Mouse (Mus musculus): ENCODE data around the gene Fgd3. TPM values are rescaled to one million over a fixed set of nuclear protein-coding genes. Genes with fewer than 3 reads are reported as not detected.
A peak's percentile ranks its signal among the peaks of the same experiment; 100 is the strongest.

The Fgd3 gene
- total RNA-seq, 2 experiments from 2014 or later: 8.7 to 10.2 TPM

DNA sequence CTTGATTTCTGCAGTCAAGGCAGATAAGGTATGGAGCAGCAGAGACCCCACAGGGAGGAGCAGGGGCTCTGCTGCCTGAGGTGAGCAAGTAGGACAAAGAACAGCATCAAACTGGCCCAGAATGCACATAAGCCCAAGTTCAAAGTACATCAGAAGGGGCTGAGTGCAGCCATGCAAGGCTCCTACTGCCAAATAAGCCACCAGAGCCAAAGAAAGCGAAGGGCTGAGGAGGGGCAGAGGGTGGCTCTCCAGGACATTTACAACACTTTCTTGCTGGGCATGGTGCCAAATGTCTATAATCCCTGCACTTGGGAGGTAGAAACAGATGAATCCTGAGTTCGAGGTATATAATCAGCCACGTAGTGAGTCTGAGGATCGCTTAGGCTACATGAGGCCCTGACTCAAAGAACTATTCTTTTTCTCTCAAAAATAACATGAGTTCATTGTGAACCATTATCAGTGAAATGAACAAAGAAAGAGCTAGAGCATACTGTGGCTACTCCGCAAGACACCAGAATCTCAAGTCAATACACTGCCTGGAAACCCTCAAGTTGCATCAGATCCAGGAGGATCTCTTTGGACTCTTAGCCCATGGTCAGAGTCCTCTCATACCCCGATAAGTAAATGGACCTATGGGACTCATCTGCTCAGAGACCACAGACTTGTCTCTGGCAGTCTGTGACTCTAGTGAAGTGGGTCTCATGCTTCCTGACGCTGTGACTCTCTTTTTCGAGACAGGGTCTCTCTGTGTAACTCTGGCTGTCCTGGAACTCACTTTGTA is 86.1 kb downstream of the Fgd3 start:
- intact Hi-C loops (cut with DNase I): no loop called here
- DNase-seq (ENCODE audit: extremely low spot score in 1 of 2, low spot score in 2 of 2): no peak

DNA sequence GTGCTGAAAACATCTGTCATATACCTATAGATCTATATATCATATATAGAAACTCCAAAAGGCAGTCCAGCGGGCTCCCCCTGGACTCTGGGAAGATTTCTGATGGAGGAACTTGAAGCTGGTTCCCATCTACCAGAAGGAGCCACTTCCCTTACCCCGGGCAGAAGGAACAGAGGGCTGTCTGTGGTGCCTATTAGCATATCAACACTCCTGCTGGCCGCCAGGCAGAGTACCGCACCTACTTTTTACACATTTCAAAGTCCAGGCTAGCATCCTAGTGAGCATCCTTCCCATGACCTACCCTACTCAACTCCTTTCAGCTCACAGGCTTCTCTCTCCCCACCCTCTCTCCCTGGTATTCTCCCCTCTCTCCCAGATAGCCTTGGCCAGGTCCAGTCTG is 94.5 kb downstream of the Fgd3 start:
- intact Hi-C loops (cut with DNase I): no loop called here

DNA sequence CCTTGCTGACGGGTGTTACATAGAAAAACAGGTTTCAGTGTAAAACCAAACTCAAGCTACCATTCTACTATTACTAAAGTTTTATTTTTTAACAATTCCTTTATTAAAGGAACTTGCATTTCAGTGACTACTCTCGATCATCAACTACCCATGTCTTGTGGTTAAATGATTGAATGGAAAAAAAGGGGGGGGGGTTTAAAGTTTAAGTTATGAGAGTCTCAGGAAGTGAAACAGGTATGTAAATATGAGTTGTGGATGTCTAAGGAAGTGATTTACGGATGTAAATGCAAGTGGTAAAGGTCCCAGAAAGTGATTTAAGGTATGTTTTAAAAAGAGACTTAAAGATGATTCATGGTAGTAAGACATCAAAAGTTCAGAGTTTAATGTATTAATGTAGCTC is 95.0 kb downstream of the Fgd3 start:
- intact Hi-C loops (cut with DNase I): no loop called here
- DNase-seq (ENCODE audit: extremely low spot score in 1 of 2, low spot score in 2 of 2): no peak

More for the DNA sequence above, 94.5 kb downstream of the Fgd3 start:
- no peak for DNase-seq (ENCODE audit: extremely low spot score in 1 of 2, low spot score in 2 of 2)

DNA sequence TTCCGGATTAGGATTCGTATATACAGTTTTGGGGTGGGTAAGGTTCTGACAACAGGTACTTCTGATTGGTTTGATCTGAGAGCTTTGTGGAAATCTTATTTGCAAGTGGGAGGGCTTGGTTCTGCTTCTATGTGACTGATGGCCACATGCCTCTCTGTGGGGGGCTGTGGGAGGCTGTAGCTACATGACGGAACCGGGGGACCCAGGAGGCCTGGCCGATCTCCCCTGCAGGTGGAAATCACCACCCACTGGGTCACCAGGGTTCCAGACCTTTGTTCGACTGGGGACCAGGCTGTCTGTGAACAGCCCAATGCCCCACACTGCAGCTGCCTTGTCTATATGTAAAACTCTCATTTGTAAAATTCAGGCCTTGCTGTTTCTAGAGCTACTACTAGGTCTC is 95.4 kb downstream of the Fgd3 start:
- no peak for DNase-seq (ENCODE audit: extremely low spot score in 1 of 2, low spot score in 2 of 2)
- intact Hi-C loops (cut with DNase I): no loop called here

DNA sequence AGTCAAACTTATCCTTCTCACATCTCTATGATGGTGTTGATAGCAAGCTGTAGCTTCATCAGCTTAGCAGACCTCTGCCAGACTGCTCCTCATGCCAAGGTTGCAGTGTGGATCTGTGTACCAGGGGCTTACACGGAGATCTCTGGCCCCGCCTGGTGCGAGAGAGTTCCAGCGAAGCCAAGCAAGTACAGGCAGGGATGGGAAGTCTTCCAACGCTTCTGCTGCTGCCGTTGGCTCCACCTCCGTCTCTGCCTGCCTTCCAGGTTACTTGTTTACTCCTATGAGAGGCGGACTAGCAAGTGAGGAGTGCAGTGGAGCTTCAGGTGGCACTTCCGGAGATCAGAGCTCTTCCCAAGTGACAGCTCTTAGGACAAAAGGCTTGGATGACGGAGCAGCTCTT is 95.8 kb downstream of the Fgd3 start:
- intact Hi-C loops (cut with DNase I): no loop called here
- DNase-seq (ENCODE audit: extremely low spot score in 1 of 2, low spot score in 2 of 2): no peak

DNA sequence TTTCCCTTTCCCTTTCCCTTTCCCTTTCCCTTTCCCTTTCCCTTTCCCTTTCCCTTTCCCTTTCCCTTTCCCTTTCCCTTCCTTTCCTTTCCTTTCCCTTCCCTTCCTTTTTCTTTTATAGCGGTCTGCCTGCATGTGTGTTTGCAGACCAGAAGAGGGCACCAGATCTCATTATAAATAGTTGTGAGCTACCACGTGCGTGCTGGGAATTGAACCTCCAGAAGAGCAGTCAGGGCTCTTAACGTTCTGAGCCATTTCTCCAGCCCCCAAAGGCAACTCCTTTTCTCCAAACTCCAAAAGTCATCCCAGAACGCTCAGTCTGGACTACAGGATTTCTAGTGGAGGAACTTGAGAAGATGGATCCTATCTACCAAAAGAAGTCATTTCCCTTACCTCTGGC is 99.2 kb downstream of the Fgd3 start:
- intact Hi-C loops (cut with DNase I): no loop called here
- no peak for DNase-seq (ENCODE audit: extremely low spot score in 1 of 2, low spot score in 2 of 2)

DNA sequence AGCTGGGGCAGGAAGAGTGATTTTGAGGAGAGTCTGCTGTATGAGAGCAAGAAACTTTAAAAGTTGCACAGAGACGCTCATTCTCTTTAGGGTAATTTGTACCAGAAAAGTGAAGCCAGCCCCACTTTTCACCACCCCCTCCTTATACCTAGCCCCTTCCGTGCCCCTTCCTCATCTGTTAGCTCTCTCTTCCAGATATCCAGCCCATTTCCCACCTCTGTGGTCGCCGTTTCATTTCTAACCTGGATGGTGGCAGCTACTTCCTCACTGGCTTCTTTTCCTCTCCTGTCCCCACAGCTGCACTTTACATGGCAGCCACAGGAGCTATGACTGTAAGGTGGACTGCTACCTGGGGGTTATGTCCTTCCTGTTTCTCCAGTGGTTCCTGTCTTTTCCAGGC is 100.7 kb downstream of the Fgd3 start:
- DNase-seq (ENCODE audit: extremely low spot score in 1 of 2, low spot score in 2 of 2): no peak
- intact Hi-C loops (cut with DNase I): no loop called here

DNA sequence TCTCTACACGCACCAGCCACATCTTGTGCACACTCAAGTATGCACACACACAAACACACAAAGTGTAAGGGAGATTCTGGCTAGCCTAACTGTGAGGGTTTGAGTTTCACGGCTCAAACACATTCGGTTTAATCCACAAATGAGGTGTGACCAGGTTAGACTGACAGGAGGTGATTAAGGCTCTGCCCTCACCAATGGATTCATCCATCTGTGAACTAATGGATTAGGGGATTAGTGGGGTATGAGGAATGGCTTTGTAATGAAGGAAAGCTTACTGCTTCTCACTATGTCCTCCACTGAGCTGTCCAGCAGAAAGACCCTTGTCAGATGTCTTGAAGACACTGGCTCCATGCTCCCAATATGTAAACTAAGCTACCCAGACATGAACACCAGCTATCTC is 101.5 kb downstream of the Fgd3 start:
- no peak for DNase-seq (ENCODE audit: extremely low spot score in 1 of 2, low spot score in 2 of 2)
- intact Hi-C loops (cut with DNase I): no loop called here

DNA sequence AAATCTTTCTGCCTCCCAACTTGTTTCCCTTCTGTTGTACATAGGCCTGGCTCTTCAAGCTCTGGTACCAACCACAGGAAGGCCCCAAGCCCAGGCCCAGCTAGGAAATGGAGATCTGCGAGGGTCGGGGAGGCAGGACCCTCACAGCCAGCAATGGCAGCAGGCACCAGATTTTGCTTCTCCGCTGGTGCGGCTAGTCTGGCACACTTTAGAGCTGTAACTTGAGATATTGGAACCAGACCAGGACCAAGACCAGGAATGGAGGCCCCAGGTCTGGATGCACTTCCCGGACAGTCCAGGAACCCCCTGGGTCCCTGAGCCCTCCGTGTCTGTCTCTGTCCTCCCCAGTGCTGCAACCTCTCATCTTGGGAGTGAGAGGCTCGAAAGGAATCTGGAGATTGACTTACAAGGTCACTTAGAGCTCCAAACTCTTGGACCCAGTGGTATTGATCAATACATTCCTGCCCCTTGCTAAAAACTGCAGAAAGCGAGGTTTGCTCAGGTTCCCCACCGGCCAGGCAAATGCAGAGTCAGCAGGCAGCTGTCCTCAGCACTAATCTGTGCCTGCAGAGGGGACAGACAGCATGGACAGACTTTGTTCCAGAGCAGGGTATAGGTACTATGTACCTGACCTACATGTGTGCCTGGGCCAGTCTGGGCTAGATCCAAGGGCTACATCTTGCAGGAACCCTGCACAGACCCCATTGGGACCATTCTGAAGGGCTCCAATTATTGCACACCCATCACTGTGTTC is 103.1 kb downstream of the Fgd3 start:
- intact Hi-C loops (cut with DNase I): no loop called here

DNA sequence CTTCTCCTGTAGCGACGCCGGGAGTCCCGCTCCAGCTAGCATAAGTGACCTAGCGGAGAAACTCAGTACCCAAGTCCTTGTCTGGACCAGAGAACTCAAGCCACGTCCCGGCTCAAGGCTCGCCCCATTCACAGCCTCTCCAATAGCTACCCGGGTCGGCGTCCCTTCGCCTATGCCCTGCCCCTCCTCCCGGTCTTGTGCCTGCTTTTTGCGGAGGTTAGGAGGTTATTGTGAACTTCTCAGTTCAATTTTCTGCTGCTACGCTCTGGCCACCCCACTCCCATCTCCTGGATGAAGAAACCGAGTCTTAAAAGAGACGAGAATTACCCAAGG is 103.9 kb downstream of the Fgd3 start:
- intact Hi-C loops (cut with DNase I): no loop called here
- DNase-seq (ENCODE audit: extremely low spot score in 1 of 2, low spot score in 2 of 2): no peak

More for the DNA sequence above, 103.1 kb downstream of the Fgd3 start:
- no peak for DNase-seq (ENCODE audit: extremely low spot score in 1 of 2, low spot score in 2 of 2)

DNA sequence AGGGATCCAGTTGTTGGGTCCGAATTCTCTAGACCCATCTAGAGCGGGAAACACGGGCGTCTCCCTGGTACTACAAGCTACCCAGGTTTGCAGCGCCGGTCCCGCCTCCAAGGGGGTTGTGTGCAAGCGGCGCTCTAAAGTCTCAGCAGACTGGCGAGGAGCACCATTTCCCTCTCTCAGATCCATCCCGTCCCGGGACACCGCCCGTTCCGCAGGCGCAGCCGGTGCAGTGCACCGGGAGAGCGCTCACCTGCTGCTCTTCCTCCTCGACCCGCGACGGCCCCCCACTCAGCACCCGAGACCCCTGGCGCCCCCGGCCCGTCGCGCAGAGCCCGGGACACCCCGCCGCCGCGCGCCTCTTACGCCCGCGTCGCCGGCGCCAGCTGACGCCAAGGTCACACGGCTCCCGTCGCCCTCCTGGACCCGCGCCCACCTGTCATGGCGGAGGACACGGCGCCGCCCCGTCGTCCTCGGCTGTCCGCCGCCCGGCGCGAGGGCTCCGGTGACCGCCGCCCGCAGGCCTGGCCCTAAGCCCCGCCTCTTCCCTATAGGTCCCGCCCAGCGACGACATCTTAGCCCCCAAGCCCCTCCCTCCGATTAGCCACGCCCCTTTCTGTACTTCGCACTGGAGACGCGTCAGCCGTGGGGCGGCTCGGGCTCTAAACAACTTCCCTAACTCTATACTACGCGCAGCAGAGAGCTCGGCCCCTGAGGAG is 104.4 kb downstream of the Fgd3 start, which contains the start of gene Card19:
Gene Card19 (minus strand): TSS at position 534 of the 716 bp plus-strand sequence.
- intact Hi-C loops (cut with DNase I): no loop called here
- peak; percentile 84 to 96 for DNase-seq (ENCODE audit: extremely low spot score in 1 of 2, low spot score in 2 of 2)

DNA sequence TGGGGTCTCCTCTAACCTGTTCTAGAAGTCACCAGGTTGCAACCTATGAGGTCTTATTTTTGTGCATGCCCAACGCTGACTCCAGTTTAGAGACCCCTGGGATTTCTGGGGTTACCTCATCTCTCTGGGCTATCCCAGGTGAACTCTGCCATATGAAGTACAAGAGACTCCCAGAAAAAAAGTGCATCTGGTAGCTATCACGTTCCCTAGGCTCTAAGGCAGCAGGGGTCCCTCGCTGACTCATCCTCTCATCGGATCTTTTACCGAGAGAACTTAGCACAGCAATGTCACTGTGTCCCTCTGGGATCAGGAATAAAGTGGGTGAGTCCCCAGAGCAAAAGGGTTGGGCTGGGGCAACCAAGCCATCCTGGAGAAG is 105.0 kb downstream of the Fgd3 start:
- DNase-seq (ENCODE audit: extremely low spot score in 1 of 2, low spot score in 2 of 2): no peak
- intact Hi-C loops (cut with DNase I): no loop called here

DNA sequence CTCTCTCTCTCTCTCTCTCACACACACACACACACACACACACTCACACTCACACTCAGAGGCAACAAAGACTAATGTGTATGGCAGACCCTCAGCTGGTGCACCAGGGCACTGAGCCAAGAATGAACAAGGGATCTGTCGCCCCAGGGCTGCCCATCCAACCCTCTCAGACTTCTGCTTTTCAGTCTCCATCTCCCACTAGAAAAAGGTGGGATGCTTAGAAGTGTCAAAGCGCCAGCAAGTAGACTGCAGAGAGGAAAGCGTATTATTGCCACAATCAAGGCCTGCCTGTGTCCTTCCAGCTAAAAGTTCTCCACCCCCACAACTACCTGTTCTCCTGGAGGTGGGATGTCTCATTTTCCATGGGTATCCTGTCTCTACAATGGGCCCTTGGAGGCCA is 105.7 kb downstream of the Fgd3 start:
- DNase-seq (ENCODE audit: extremely low spot score in 1 of 2, low spot score in 2 of 2): no peak
- intact Hi-C loops (cut with DNase I): no loop called here

DNA sequence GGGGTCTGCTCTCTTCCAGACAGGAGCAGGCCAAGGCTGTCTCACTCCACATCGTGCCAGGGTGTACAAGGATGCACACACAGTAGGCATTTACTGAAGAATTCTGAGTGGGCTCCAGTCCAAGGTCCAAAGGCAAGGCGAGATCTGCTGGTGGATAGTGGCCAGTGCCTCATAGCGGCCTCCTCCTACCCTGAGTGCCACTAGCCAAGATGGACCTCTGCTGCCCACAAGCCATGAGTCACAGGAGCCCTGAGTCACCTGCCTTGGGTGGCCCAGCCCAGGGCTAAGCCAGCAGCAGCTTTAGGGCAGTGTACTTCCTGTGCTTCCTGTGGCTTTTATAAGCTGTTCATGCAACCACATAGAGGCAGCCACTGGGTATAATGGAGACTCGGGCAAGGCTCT is 106.6 kb downstream of the Fgd3 start:
- no peak for DNase-seq (ENCODE audit: extremely low spot score in 1 of 2, low spot score in 2 of 2)
- intact Hi-C loops (cut with DNase I): no loop called here

DNA sequence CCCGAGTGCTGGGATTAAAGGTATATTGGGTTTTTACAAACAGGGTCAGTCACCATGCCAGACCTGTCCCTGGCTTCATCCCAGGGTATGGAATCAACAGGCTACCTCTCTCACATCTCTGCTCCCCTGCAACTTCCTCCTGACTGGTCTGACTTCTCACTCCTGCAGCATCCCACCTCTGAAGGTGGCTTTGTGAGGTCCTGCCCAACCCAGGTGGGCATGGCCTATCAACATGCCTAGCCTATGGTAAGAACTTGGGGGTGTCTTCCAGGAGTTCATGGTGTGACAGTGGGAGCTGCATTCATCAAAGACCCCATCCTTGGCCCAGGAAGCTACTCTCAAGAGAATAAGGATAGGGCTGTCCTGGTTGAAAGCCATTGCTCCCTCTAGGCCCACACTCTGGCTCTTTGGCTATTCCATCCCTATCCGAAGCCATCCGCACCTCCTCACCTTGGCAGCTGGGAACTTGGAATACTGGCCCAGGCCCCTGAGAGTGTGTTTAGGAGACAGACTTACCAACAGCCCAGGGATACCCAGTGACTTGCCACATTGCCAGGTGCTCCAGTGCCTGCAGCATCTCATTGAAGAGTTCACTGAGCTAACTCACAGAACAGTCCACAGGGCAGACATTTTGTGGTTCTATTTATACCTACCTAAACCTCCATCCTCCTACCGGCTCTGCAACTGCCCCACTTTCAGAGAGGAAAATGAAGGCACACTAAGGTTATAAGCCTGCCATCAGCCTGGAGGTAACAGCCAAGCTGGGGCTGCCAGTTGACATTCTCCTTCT is 107.2 kb downstream of the Fgd3 start:
- DNase-seq (ENCODE audit: extremely low spot score in 1 of 2, low spot score in 2 of 2): no peak
- intact Hi-C loops (cut with DNase I): no loop called here
